Mouse (Mus musculus) embryonic facial prominence, embryonic 11.5 days (tissue): ENCODE data around the gene Zmynd19. TPM values are rescaled to one million over a fixed set of nuclear protein-coding genes. Genes with fewer than 3 reads are reported as not detected.
A peak's percentile ranks its signal among the peaks of the same experiment; 100 is the strongest.

Experiments
- ATAC-seq: fragments of 200-750 bp; cut with Nextera tagmentation; replicated peaks from 2 replicates; pipeline ENCODE4 v1.8.0; 2017; ENCODE audit warnings: low read depth; ENCODE audit not compliant: insufficient number of reproducible peaks, low FRiP score, low TSS enrichment
- DNase-seq: peaks from one replicate; pipeline ENCODE4 v3.0.0-alpha.2; 2015; ENCODE audit warnings: low spot score
- H3K27ac ChIP-seq: fragments of 300-500 bp; sonication (generic); replicated peaks from 2 replicates; pipeline ENCODE4 v1.5.1; 2014; ENCODE audit warnings: mild to moderate bottlenecking, low read depth, low read length, control low read depth
- H3K27me3 ChIP-seq: fragments of 300-500 bp; sonication (generic); 2 replicates; pipeline ENCODE4 v1.6.1; 2014; ENCODE audit warnings: mild to moderate bottlenecking, low read length, moderate library complexity, mixed read lengths; ENCODE audit not compliant: control insufficient read depth, insufficient read depth
- H3K36me3 ChIP-seq: fragments of 300-500 bp; sonication (generic); replicated peaks from 2 replicates; pipeline ENCODE4 v1.6.1; 2014; ENCODE audit warnings: low read depth, mild to moderate bottlenecking, low read length, moderate library complexity, mixed read lengths; ENCODE audit not compliant: control insufficient read depth, insufficient read depth
- H3K4me1 ChIP-seq: fragments of 300-500 bp; sonication (generic); 2 replicates; pipeline ENCODE4 v1.6.1; 2014; ENCODE audit warnings: low read length, mixed read lengths; ENCODE audit not compliant: control insufficient read depth, insufficient read depth
- H3K4me2 ChIP-seq: fragments of 300-500 bp; sonication (generic); 2 replicates; pipeline ENCODE4 v1.6.1; 2014; ENCODE audit warnings: low read depth, mild to moderate bottlenecking, control low read depth, low read length, moderate library complexity
- H3K4me3 ChIP-seq: fragments of 300-500 bp; sonication (generic); 2 replicates; pipeline ENCODE4 v1.5.1; 2014; ENCODE audit warnings: low read depth, low read length, control low read depth
- H3K9ac ChIP-seq: fragments of 300-500 bp; sonication (generic); replicated peaks from 2 replicates; pipeline ENCODE4 v1.6.1; 2014; ENCODE audit warnings: mild to moderate bottlenecking, control low read depth, low read length
- H3K9me3 ChIP-seq: fragments of 300-500 bp; sonication (generic); replicated peaks from 2 replicates; pipeline ENCODE4 v1.6.1; 2016; ENCODE audit warnings: mild to moderate bottlenecking, low read length, inconsistent platforms, mixed read lengths; ENCODE audit not compliant: control insufficient read depth
- WGBS: fragments of 180-500 bp; shearing (Covaris S2); extraction: QIAGEN DNeasy Blood & Tissue Kit; methylation state at CpG from one replicate; pipeline ENCODE4 v1.1.7; 2014; 5-methylcytosine and 5-hydroxymethylcytosine counted together
- polyA plus RNA-seq: library from polyadenylated mRNA; unstranded; fragments of >200 nt; fragmentation: Nextera tagmentation; extraction: Ambion mirVana; gene quantifications from 2 replicates; pipeline ENCODE4 v1.2.1, GENCODE M21; 2014

Zmynd19 gene
- polyA plus RNA-seq, 1 experiment from 2014 or later, result 27.6 TPM

DNA sequence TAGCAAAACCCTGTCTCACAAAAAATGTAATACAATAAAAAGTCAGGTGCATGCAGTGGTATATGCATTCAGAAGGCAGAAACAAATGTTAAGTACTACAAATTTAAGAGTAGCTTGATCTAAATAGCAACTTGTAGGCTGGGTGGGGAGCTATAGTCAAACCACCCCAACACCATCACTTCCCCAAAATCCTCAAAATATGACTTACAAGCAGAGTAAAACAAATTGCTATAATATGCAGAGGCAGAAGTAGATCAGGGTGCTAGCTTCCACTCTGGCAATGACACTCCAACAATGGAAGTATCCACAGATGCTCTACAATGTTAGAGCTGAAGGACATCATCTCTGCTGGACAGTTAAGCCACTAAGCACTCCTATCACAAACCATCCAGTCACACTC lies 37.0 kb upstream of the Zmynd19 start:
- Histone ChIP-seq H3K4me1 (no peaks in the 10 kb centered on the region), H3K4me3 (no peak overlapping the region), H3K27me3 (no peaks in the 10 kb centered on the region), H3K9me3 (no peaks in the 10 kb centered on the region), H3K36me3 (no peaks in the 10 kb centered on the region; the same call in 1 of the 2 replicates), H3K27ac (no peak overlapping the region), H3K4me2 (no peak overlapping the region), H3K9ac (no peak overlapping the region)
- DNase-seq, result no peak
- ATAC-seq, result no peak

DNA sequence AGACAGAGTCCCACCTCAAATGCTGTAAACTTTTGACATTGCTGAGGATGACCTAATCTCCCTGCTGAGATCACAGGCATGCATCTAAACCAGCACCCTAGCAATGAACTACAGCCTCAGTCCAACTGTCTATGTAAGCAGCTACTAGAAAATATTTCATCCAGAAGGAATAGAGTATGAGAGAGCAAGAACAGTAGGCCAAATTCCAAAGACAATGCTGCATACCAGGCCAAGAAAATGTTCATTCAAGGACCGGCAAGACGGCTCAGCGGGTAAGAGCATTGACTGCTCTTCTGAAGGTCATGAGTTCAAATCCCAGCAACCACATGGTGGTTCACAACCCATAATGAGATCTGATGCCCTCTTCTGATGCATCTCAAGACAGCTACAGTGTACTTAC lies 34.8 kb upstream of the Zmynd19 start:
- H3K4me2 ChIP-seq, result no peak overlapping the region
- no peaks in the 10 kb centered on the region for H3K27me3 ChIP-seq
- H3K9me3 ChIP-seq, result no peaks in the 10 kb centered on the region
- no peak overlapping the region for H3K27ac ChIP-seq
- no peaks in the 10 kb centered on the region; the same call in 1 of the 2 replicates for H3K36me3 ChIP-seq
- H3K4me1 ChIP-seq, result no peaks in the 10 kb centered on the region
- no peak for ATAC-seq
- no peak overlapping the region for H3K9ac ChIP-seq
- H3K4me3 ChIP-seq, result no peak overlapping the region
- 95% methylated on average over 3 of the region's 3 CpGs for WGBS
- DNase-seq, result no peak

DNA sequence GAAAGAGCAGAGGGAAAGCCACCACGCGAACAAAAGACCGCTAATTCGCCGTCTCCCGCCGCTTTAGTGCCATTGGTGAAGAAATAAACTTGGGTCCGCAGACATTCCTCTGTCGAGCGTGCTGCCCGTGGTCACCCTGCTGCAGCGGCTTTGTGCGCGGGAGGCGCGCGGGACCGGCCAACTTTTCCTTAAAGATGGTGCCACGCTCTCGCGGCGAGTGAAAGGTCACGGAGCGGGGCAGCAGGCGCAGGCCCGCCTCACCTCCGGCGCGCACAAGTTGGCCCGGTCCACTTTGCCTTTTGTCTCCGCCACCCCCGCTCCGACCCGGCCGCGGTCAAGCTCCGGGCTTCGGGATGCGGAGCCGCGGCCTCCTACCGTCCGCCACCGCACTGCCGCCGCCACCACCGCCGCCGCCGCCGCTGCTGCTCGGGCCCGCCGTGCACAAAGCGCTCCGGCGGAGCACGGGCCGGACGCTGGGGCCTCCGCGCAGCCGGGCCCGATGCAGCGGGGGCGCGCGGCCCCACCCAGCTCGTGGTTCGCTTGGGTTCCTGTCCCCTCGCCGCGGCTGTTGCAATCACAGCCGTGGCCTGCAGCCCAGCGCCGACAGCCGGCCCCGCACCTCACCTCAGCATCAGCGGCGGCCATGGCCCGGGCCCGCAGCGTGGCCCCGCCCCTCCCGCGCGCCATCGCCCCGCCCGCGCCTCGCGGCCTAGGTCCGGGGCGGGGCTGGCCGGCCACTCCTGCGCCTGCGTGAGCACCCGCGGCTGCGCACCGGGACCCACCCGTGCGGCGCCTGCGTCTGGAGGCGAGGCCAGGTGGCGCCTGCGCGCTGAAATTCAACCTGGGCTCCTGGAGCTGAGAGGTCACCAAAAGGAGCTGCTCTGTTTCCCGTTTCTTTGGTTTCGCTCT lies 30.4 kb upstream of the Zmynd19 start, which contains the start of gene Ehmt1:
Gene Ehmt1 (minus strand): TSS at position 685 of the 909 bp plus-strand sequence.
- peak within 1 kb of the TSS; percentile 44 for H3K4me2 ChIP-seq
- DNase-seq, result peak; percentile 95
- H3K9me3 ChIP-seq, result no peaks in the 10 kb centered on the region
- H3K27me3 ChIP-seq, result no peaks in the 10 kb centered on the region
- ATAC-seq, result peak; percentile 95
- peak within 1 kb of the TSS; percentile 99 for H3K9ac ChIP-seq
- peak within 1 kb of the TSS; percentile 94 for H3K27ac ChIP-seq
- H3K4me3 ChIP-seq, result peak within 1 kb of the TSS; percentile 98
- no peaks in the 10 kb centered on the region for H3K36me3 ChIP-seq
- H3K4me1 ChIP-seq, result no peaks in the 10 kb centered on the region
- WGBS, result under 1% methylated on average over 68 of the region's 112 CpGs

DNA sequence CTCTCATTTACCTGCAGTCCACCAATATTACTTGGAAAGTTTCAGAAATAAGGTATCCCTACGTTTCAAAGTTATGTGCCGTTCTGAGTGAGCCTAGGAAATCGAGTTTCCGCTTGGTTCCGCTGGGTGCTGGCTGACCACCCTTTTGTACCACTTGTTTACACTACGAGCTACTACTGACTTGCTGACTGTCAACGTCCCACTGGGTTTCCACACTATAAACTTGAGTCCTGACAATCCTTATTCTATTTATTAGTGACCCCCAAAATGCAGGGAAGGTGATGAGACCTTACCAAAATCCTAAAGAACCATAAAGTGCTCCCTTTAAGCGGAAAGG lies 29.8 kb upstream of the Zmynd19 start:
- peak; percentile 18; the same call in 1 of the 2 replicates for ATAC-seq
- H3K9me3 ChIP-seq, result no peaks in the 10 kb centered on the region
- peak overlapping the region; percentile 99 for H3K9ac ChIP-seq
- peak overlapping the region; percentile 44 for H3K4me2 ChIP-seq
- no peak for DNase-seq
- H3K27me3 ChIP-seq, result no peaks in the 10 kb centered on the region
- H3K4me3 ChIP-seq, result peak overlapping the region; percentile 98
- H3K27ac ChIP-seq, result 0 out of 2 replicates have a peak overlapping the region, but pooled peaks have one; percentile 41
- no peaks in the 10 kb centered on the region for H3K36me3 ChIP-seq
- 10% methylated on average over 8 of the region's 8 CpGs for WGBS
- H3K4me1 ChIP-seq, result no peaks in the 10 kb centered on the region

DNA sequence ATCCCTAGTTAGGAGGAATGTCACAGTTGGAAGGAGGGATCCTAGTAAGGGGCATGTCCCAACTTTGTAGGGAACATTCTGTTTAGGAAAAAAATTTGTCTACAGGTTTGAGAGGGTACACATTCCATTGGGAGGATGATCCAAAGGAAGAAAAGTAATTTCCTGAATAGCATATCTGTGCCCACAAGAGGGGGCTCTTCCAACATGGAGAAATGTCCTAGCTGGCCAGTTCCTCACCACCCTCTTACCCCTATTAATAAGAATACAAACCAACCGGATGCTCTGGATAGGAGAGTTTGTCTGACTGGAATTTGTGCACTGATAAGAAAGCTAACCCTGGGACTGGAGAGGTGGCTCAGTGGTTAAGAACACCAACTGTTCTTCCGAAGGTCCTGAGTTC lies 26.0 kb upstream of the Zmynd19 start:
- no peaks in the 10 kb centered on the region for H3K9me3 ChIP-seq
- no peak overlapping the region for H3K4me2 ChIP-seq
- DNase-seq, result no peak
- no peaks in the 10 kb centered on the region for H3K36me3 ChIP-seq
- no peak for ATAC-seq
- no peak overlapping the region for H3K4me3 ChIP-seq
- no peaks in the 10 kb centered on the region for H3K4me1 ChIP-seq
- H3K9ac ChIP-seq, result no peak overlapping the region
- 59% methylated on average over 2 of the region's 2 CpGs for WGBS
- no peak overlapping the region for H3K27ac ChIP-seq
- no peaks in the 10 kb centered on the region for H3K27me3 ChIP-seq

DNA sequence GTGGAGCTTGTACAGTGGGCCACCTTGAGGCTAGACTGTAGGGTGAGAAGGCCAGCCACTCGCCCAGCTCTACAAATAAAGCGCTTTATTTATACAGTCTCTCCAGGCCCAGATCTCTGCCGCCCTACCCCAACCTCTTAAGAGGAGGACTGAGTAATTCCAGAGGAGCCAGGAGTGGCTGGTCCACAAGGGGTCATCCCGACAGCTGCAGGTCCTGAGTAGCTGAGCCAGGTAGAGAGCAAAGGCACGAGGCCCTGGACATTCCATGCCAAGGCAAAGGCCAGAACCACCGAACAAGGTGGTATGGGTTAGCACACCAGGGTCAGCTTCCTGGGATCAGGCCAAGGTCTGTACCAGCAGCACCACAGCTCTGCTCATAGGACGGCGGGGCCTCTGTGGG lies 24.3 kb upstream of the Zmynd19 start:
- Histone ChIP-seq H3K4me1 (no peaks in the 10 kb centered on the region), H3K4me2 (no peak overlapping the region), H3K9me3 (no peaks in the 10 kb centered on the region), H3K9ac (no peak overlapping the region), H3K36me3 (no peaks in the 10 kb centered on the region), H3K27me3 (no peaks in the 10 kb centered on the region), H3K27ac (no peak overlapping the region), H3K4me3 (no peak overlapping the region)
- ATAC-seq, result no peak
- no peak for DNase-seq
- 83% methylated on average over 8 of the region's 8 CpGs for WGBS

DNA sequence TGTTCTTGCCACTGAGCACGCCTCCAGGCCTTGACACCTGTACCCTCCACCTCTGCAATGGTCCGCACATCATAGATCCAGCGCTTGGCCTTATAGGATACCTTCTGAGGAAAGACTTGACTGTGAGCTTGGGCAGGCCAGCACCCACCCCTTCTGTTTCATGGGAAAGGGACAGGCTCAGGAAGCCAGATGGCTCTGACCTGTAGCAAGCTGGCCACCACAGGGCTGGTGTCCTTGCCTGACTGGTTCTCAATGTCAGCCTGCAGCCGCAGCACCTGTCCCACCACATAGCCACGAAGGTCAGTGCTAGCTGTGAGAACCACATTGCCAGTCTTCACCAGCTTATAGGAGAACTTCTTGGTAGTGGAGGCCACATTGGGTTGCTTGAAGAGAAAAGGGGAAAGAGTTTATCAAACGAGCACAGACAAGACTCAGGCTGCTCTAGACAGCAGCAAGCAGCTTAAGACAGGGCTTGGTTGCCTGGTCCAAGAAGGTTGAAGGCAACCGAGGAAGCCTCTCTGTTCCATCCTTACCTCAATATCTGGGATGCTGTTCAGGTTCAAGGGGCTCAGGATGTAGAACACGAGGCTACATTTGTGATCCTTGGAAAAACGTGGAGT lies 23.1 kb upstream of the Zmynd19 start:
- no peak overlapping the region for H3K4me2 ChIP-seq
- no peaks in the 10 kb centered on the region for H3K9me3 ChIP-seq
- DNase-seq (no peak), ATAC-seq (no peak)
- H3K27ac ChIP-seq, result no peak overlapping the region
- no peak overlapping the region for H3K9ac ChIP-seq
- no peak overlapping the region for H3K4me3 ChIP-seq
- 86% methylated on average over 9 of the region's 9 CpGs for WGBS
- no peaks in the 10 kb centered on the region for H3K36me3 ChIP-seq
- H3K4me1 ChIP-seq, result no peaks in the 10 kb centered on the region
- H3K27me3 ChIP-seq, result no peaks in the 10 kb centered on the region

DNA sequence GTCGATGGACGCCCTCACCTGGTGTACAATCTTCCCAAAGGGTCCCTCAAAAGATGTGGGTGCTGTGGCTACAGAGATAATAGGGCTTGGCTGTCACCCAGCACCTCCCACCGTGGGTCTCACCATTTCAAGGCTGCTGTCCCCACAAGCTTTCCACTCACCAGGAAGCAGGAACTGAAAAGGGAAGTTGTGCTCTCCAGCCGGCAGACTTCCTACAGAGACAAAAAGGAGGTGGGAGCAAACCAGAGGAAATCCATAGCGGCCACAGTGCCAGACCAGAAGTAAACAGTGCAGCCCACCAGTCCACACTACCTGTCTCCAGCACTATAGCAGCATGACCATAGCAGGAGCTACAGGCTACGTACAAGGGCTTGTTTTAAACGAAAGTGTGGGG lies 22.6 kb upstream of the Zmynd19 start:
- no peak overlapping the region for H3K4me2 ChIP-seq
- WGBS, result 73% methylated on average over 7 of the region's 7 CpGs
- H3K36me3 ChIP-seq, result no peaks in the 10 kb centered on the region
- no peaks in the 10 kb centered on the region for H3K9me3 ChIP-seq
- no peak overlapping the region for H3K9ac ChIP-seq
- no peaks in the 10 kb centered on the region for H3K27me3 ChIP-seq
- ATAC-seq (no peak), DNase-seq (no peak)
- no peak overlapping the region for H3K27ac ChIP-seq
- H3K4me3 ChIP-seq, result no peak overlapping the region
- H3K4me1 ChIP-seq, result no peaks in the 10 kb centered on the region
